Mouse (Mus musculus) thymus, adult 2 months (tissue): ENCODE results near the gene Ankle1.

ENCODE experiments used
- CTCF ChIP-seq: fragments of 200-500 bp; IDR thresholded peaks from 2 replicates; pipeline ENCODE4 v1.5.1; 2012; ENCODE audit warnings: mild to moderate bottlenecking, control low read depth, low read length, moderate library complexity, borderline replicate concordance; ENCODE audit not compliant: control insufficient read depth, poor library complexity, insufficient read depth; ENCODE audit errors: extremely low read depth
- POLR2A ChIP-seq: fragments of 200-500 bp; IDR thresholded peaks from 2 replicates; pipeline ENCODE4 v1.6.1; 2012; ENCODE audit warnings: mild to moderate bottlenecking, low read length, control low read depth, moderate library complexity; ENCODE audit not compliant: control insufficient read depth, poor library complexity, insufficient read depth; ENCODE audit errors: extremely low read depth

- TF ChIP-seq POLR2A (no peak), CTCF (no peak)
Measured at GRCm38 (mm10) chr8:71381421-71381970, 24.3 kb upstream of the Ankle1 start, which contains the start of gene Nr2f6.
